Mouse (Mus musculus): ENCODE results near the gene Lhx2.

Lhx2 gene

DNA sequence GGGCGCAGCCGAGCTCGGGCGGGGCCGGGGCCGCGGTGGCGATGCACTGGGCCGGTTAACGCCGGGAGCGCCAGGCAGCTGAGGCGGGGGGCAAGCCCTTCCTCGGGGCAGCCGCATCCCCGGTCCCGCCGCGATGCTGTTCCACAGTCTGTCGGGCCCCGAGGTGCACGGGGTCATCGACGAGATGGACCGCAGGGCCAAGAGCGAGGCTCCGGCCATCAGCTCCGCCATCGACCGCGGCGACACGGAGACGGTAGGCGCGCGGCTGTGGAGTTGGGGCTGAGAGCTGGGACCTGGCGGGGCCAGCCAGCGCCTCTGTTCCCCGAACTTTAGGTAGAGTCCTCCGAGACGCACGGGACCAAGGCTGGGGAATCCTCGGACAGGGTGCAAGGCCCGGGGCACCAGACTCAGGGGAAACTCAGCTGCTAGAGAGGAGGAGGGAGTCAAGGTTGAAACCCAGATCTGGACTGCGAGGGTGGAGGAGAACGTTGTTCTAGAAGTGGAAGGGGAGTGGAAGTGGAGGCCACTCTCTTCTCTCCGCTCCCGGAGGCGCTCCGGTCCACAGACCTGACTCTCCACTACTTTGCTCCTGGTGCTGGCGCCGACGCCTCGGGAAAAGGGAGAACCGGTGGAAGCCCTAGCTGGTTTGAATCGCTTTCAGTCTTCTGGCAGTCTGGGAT, 12.7 kb downstream of the Lhx2 start:
- Histone ChIP-seq H3K36me3 (ENCODE audit: control insufficient read depth, insufficient read depth, low read length, poor library complexity, severe bottlenecking) (no peaks in the 10 kb centered on the region), H3K27me3 (ENCODE audit: control insufficient read depth, insufficient read depth, low read length, poor library complexity, severe bottlenecking) (peaks cover 2% of the 10 kb centered on the region; the same call in 1 of the 2 replicates)
- no peak for DNase-seq (ENCODE audit: low read depth, low spot score)

- DNase-seq (ENCODE audit: low read depth, low spot score) = no peak
- Histone ChIP-seq H3K36me3 (ENCODE audit: control insufficient read depth, insufficient read depth, low read length, poor library complexity, severe bottlenecking) (no peaks in the 10 kb centered on the region), H3K27me3 (ENCODE audit: control insufficient read depth, insufficient read depth, low read length, poor library complexity, severe bottlenecking) (peaks cover 2% of the 10 kb centered on the region; the same call in 1 of the 2 replicates)
These were observed 13.4 kb downstream of the Lhx2 start for GRCm38 (mm10) chr2:38352321-38353007.

GRCm38 (mm10) chr2:38353008-38353379, 13.9 kb downstream of the Lhx2 start:
- no peak for DNase-seq (ENCODE audit: low read depth, low spot score)
- H3K36me3 ChIP-seq (ENCODE audit: control insufficient read depth, insufficient read depth, low read length, poor library complexity, severe bottlenecking) = no peaks in the 10 kb centered on the region

GRCm38 (mm10) chr2:38353664-38354063, 14.6 kb downstream of the Lhx2 start:
- DNase-seq (ENCODE audit: low read depth, low spot score) = no peak
- H3K36me3 ChIP-seq (ENCODE audit: control insufficient read depth, insufficient read depth, low read length, poor library complexity, severe bottlenecking) = no peaks in the 10 kb centered on the region
- peaks cover 2% of the 10 kb centered on the region for H3K27me3 ChIP-seq (ENCODE audit: control insufficient read depth, insufficient read depth, low read length, poor library complexity, severe bottlenecking)

More at GRCm38 (mm10) chr2:38353008-38353379, 13.9 kb downstream of the Lhx2 start:
- peaks cover 2% of the 10 kb centered on the region for H3K27me3 ChIP-seq (ENCODE audit: control insufficient read depth, insufficient read depth, low read length, poor library complexity, severe bottlenecking)

DNA sequence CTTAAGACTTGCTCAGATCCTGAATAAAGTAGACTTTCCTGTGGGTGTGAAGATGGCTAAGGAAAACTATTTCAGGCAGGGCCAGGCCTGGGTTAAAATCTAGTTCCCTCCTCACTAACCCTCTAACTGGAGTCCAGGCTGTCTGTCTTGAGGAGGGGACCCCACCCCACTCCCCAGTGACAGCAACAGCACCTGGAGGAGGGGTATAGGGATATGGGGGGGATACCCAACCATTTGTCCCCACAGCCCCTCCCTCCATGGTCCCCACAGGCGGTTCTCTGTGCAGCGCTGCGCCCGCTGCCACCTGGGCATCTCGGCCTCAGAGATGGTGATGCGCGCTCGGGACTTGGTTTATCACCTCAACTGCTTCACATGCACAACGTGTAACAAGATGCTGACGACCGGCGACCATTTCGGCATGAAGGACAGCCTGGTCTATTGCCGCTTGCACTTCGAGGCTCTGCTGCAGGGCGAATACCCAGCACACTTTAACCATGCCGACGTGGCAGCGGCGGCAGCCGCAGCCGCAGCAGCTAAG, 15.2 kb downstream of the Lhx2 start:
- no peak for DNase-seq (ENCODE audit: low read depth, low spot score)
- Histone ChIP-seq H3K36me3 (ENCODE audit: control insufficient read depth, insufficient read depth, low read length, poor library complexity, severe bottlenecking) (no peaks in the 10 kb centered on the region), H3K27me3 (ENCODE audit: control insufficient read depth, insufficient read depth, low read length, poor library complexity, severe bottlenecking) (peaks cover 2% of the 10 kb centered on the region)

DNA sequence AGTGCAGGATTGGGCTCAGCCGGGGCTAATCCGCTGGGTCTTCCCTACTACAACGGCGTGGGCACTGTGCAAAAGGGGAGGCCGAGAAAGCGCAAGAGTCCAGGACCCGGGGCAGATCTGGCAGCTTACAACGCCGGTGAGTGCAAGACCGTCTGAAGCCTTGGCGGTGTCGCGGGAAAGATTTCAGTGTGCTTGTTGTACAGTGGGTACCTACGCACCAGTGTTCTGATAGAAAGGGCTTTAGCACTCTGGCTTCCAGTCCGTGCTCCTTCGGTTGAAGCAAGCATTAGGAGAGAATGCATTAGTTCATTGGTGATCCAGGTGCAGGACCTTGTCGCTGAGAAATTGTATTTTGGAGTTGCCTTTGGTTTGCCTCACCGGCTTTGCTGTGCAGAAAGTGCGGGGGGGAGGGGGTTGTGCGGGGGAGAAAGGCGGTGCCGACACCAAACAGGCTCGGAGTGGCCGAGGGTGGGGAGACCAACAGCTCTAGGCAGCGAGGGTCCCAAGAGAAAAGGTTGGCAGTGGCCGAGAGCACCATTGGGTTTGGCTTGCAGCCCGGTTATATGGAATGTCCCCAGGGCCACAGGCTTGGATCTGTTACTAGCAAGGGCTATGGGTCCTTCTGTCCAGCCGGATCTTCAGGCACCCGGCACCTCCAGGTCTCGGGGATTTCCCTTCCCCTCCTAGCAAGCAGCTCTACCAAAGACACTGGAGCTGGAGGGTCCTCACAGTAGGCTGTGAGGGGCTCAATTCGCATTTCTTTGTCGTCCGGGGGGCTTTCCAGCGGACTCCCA, 15.8 kb downstream of the Lhx2 start:
- Histone ChIP-seq H3K27me3 (ENCODE audit: control insufficient read depth, insufficient read depth, low read length, poor library complexity, severe bottlenecking) (peaks cover 2% of the 10 kb centered on the region), H3K36me3 (ENCODE audit: control insufficient read depth, insufficient read depth, low read length, poor library complexity, severe bottlenecking) (no peaks in the 10 kb centered on the region)
- DNase-seq (ENCODE audit: low read depth, low spot score) = no peak

GRCm38 (mm10) chr2:38355731-38356427, 16.8 kb downstream of the Lhx2 start:
- H3K36me3 ChIP-seq (ENCODE audit: control insufficient read depth, insufficient read depth, low read length, poor library complexity, severe bottlenecking) = no peaks in the 10 kb centered on the region
- H3K27me3 ChIP-seq (ENCODE audit: control insufficient read depth, insufficient read depth, low read length, poor library complexity, severe bottlenecking) = no peaks in the 10 kb centered on the region; the same call in none of the 2 replicates
- no peak for DNase-seq (ENCODE audit: low read depth, low spot score)

DNA sequence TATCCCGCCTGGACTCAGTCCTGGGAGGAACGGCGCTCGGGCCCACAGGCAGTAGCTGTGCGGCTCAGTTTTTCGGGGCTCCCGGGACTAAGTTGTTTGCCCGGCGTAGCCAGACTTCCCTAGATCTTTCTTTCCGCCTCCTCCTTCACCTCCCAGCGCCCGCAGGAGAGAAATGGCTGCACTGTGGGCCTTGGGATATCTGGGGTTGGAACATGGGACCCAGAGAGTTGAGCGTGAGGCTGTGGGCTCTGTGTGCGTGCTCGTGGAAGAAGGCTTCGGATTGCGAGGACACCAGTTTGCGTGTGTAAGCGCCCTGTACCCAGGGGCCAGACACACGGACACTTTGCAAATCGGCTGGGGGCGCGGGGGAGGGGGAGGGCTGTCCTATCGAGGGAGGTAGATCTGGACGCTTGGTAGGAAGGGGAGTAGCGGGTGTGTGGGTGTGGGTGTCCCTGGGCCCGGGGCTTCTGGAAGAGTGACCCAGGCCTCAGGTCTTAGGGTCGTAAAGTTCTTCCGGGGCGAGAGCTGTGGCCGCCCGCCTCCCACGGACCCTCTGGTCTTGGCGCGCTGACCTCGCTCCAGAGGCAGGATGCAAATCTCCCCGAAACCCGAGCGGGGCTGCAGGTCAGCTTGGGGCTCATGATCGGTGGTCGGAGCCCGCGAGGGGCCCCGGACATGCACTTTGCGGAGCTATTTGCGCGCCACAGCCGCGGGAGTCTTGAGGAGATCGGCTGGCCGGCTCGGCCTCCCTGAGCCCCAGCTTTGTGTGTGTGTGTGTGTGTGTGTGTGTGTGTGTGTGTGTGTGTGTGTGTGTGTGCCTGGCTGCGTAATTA, 17.6 kb downstream of the Lhx2 start:
- DNase-seq (ENCODE audit: low read depth, low spot score) = no peak
- Histone ChIP-seq H3K36me3 (ENCODE audit: control insufficient read depth, insufficient read depth, low read length, poor library complexity, severe bottlenecking) (no peaks in the 10 kb centered on the region), H3K27me3 (ENCODE audit: control insufficient read depth, insufficient read depth, low read length, poor library complexity, severe bottlenecking) (no peaks in the 10 kb centered on the region; the same call in 1 of the 2 replicates)

DNA sequence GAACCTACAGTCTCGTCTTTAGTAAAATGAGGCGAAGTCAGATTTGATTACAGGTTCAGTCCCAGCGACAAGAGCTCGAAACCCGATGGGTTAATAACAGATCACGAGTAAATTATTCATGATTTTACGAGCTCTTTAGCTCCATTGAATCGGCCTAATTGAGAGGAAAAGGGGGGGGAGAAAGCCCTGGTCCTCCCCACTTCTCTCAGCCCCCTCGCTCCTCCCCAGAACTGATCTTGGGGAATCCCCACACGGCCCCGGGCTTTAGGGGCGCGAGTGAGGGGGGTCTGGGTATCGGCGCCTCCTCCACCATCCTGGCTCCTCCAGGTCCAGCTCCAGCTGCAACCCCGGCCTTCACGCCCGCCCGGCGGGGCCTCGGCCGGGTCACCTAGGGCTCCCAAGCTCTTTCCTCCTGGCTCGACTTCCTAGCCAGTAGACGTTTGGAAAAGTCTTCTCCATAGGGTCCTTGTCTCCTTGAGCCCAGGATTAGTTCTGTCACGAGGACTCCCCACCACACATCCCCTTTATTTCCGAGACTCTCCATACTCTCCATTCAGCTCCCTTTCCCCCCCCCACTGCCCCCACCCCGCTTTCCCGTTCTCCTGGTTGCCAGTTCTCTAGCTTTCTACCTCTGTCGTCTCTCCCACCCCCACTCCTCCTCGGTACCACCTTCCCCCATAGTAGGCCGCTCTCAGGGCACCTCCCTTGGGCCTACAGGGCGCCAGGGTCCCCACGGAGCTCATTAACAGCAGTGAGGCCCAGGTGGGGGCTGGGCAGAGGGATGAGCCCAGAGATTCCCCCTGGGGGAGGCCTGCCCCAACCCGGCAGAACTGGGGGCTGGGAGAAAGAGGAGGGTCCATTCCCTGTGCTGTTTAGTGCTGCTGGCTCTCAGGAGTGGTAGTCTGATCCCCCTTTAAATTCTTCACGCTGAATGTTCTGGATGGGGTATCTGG, 18.5 kb downstream of the Lhx2 start:
- no peaks in the 10 kb centered on the region for H3K36me3 ChIP-seq (ENCODE audit: control insufficient read depth, insufficient read depth, low read length, poor library complexity, severe bottlenecking)
- DNase-seq (ENCODE audit: low read depth, low spot score) = no peak
- no peaks in the 10 kb centered on the region; the same call in 1 of the 2 replicates for H3K27me3 ChIP-seq (ENCODE audit: control insufficient read depth, insufficient read depth, low read length, poor library complexity, severe bottlenecking)

DNA sequence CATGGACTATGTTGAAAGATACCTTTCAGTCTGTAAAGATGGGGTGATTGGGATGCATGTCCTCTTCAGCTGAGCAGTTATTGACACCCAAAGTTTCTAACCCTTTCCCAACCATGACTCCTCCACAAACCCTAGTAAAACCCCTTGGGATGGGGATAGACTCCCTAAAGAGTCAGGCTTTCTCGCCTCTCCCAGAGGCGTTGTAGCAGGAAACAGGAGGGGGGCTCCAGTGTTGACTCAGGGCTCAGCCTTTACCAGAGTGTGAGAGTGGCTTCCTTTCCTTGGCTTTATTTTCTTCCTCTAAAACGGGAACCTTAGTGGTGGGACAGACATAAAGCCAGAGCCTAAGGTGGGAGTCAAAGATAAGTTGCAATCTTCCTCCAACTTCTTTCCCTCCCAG, 19.5 kb downstream of the Lhx2 start:
- no peak for DNase-seq (ENCODE audit: low read depth, low spot score)
- no peaks in the 10 kb centered on the region; the same call in 1 of the 2 replicates for H3K27me3 ChIP-seq (ENCODE audit: control insufficient read depth, insufficient read depth, low read length, poor library complexity, severe bottlenecking)
- H3K36me3 ChIP-seq (ENCODE audit: control insufficient read depth, insufficient read depth, low read length, poor library complexity, severe bottlenecking) = no peaks in the 10 kb centered on the region

GRCm38 (mm10) chr2:38359186-38359585, 20.1 kb downstream of the Lhx2 start:
- DNase-seq (ENCODE audit: low read depth, low spot score) = no peak
- Histone ChIP-seq H3K27me3 (ENCODE audit: control insufficient read depth, insufficient read depth, low read length, poor library complexity, severe bottlenecking) (no peaks in the 10 kb centered on the region; the same call in 1 of the 2 replicates), H3K36me3 (ENCODE audit: control insufficient read depth, insufficient read depth, low read length, poor library complexity, severe bottlenecking) (no peaks in the 10 kb centered on the region)

- DNase-seq (ENCODE audit: low read depth, low spot score) = no peak
- Histone ChIP-seq H3K36me3 (ENCODE audit: control insufficient read depth, insufficient read depth, low read length, poor library complexity, severe bottlenecking) (no peaks in the 10 kb centered on the region), H3K27me3 (ENCODE audit: control insufficient read depth, insufficient read depth, low read length, poor library complexity, severe bottlenecking) (no peaks in the 10 kb centered on the region; the same call in 1 of the 2 replicates)
These were observed 20.7 kb downstream of the Lhx2 start for GRCm38 (mm10) chr2:38359811-38360210.

DNA sequence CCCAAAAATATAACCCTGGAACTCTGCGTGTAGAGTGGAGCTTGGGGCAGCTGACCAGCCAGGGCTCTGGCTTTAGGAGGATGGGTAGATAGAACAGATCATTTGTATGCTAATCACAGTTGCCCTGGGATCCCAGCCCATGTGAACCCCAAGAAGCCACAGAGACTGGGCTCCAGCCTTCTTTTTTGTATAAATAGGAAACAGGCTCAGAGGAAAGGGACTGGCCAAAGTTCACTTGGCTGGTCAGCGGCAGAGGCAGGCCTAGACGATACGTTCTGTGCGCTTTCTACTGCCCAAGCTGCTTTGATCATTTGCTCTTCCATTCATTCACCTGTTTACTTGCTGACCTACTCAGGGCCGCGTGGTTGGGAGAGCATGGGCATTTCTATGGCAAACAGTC, 27.1 kb downstream of the Lhx2 start:
- H3K36me3 ChIP-seq (ENCODE audit: control insufficient read depth, insufficient read depth, low read length, poor library complexity, severe bottlenecking) = no peaks in the 10 kb centered on the region
- no peaks in the 10 kb centered on the region for H3K27me3 ChIP-seq (ENCODE audit: control insufficient read depth, insufficient read depth, low read length, poor library complexity, severe bottlenecking)
- no peak for DNase-seq (ENCODE audit: low read depth, low spot score)
